Mouse (Mus musculus): Measurements from ENCODE around the gene Ctsh.

Ctsh gene

DNA sequence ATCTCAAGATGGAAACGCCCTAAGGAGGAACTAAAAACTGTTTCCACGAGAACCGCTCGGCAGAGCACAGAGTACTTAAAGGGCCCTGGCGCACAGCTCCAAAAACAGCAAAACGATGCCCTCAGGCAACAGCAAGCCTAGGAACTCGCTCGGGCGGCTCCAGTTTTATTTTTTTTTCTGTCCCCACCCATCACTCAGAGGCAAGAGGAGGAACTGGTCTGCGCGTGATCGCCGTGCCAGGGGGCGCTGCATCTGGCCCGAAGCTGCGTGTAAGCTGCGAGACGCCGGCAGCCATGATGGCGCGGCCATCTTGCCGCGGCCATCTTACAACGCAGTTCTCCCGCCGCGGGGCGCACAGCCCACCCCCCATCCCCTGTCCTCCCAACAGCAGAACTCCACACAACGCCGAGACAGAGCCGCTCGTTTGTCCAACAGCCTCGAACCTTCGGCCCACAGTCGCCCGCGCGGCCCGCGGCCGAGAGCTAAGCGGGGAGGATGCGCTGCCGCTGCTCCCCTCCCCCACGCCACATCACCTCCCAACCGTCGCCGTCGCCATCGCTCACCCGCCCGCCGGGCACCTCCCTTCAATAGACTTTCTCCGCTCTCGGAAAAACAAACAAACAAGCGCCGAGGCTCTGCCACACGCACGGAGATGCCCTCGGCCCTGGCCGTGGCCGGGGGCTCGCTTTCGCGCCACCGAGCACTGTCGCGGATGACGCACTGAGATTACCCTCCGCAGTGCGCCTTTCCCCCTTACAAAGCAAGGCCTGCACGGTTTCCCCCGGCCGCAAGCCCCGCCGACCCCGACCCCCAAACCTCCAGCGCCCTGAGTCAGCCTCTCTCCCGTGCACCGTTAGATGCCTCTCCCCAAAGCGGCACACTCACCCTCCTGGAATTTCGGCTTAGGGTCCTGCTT is 60.0 kb downstream of the Ctsh start:
- DNase-seq = peak; percentile 92

DNA sequence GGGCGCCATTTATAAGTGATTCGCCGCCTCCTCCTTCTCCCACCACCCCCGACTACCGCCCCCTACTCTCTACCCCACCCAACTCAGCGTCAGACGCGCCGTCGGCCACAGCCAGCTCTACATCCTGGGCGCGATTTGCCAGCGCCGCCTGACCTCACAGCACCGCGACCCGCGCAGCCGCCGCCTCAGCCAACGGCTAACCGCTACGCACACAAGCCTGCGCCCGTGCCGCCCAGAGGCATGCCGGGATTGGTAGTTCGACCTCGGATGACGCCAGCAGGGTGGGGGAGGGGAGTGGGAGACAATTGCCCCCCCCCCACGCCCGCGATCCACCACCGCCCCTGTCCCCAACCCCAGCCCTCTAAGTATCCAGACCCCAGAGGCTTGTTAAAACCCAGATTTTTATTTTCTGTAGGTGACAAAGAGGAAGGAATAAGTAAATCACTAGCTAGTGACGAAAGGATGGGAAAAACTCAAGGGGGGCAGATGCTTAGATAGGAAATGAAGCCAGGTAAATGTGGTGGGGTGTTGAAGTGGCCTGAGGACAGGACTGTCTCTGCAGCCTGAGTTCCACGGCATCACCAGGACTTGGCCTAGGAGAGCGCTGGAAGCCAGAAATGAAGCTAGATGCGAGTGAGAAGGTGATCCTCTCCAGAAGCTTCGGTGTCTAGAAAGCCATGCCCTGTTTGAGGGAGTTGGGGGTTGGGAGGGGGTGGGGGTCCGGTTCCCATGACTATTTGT is 60.8 kb downstream of the Ctsh start, which contains the start of gene Morf4l1:
Gene Morf4l1, minus strand, starts transcription at position 208 of the 741 bp plus-strand sequence.
- DNase-seq = peak; percentile 96

DNA sequence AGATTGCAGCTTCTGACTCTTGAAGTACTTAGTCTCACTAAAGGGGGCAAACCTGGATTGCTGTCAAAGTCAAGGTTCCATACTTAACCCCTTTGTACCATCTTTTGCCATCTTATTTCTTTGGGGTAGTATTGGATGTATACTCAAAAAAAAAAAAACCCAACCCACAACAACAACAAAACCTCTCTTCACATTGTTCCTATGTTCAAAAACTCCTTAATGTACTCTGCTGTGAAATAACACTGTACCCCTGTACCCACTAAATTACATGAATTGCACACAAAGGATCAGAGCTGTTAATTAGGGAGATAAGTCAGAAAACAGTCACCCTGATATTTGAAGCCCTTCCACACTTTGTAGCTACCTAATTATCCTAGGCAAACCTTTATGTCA is 61.4 kb downstream of the Ctsh start:
- DNase-seq = no peak

DNA sequence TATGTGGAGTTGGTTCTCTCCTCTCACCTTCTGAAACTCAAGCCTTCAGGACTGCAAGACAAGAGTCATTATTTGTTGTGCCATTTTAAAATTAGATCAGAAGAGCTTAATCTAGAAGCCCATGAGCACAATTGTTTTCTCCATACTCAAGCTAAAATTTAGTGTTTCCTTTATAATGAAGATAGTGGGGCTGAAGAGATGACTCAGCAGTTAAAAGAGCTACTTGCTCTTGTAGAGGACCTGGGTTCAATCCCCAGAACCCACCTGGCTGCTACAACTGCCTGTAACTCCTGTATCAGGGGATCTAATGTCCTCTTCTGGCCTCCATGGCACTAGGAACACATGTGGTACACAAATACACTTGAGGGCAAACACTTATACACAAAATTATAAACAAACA is 63.3 kb downstream of the Ctsh start:
- no peak for DNase-seq

DNA sequence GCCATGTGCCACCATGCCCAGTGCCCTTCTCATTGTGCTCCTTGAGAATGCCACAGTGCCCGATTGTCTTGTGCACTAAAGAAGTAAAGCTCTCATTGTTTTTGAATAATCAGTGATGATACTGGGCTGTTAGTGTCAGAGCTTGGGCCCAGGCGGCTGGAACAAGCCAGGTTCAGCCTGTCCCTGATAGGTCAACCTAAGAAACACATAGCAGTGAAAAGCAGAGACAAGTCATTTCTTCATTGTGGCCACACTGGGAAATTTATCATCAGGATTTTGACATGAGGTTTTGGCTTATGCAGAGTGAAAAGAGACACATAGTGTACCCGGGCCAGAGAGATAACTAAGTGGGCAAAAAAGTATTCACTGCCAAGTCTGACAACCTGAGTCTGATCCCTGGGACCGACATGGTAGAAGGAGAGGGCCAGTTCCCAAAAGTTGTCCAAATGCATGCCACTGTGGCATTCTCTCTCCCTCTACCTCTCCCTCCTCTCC is 68.3 kb downstream of the Ctsh start:
- no peak for DNase-seq

DNA sequence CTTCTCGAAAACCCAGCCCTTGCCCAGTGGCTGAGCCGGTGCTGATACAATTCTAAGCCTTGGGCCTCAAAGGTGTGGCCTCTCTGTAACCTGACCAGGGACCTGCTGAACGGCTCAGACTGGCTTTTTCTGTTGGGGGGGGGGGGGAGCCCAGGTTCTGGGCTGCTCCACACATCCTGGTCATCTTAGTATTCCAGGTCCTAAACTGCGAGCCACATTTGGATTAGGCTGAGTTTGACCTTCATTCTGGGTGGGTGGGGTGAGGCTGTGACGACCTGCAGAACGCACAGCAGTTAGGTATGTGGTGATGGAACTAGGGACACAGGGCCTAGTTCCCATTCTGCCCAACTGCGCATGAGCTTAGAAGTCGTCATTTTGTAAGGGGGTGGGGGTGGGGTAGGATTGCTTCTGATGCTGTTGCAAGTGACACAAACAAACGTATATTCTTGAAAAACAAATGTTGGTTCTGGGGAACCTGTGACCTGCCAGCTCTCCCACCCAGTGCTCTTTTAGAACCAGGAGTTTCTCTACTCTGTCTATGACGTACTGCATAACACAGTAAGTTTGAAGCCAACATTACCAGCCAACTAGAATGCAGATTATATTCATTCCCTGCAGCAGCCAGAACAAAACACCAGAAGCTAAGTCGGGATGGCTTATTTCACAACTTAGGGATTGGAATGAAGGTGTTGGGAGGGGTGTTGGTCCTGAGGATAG is 70.4 kb downstream of the Ctsh start:
- no peak for DNase-seq

DNA sequence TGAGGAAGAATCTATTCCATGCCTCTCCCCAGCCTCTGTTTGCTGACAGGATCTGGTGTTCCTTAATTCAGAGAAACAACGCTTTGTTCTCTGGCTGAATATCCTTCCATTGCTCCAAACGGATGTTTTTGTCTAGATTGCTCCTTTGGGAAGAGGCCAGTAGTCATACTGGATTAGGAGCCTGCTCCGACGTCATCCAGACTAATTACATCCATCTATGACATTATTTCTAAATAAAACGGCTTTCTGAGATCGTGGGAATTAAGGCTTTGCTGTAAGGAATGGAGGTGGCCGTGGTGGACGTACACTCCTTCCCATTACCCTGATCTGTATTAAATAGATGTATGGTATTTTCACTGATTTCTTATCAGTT is 70.9 kb downstream of the Ctsh start:
- no peak for DNase-seq
